Mouse (Mus musculus) heart, embryonic 14.5 days (tissue): ENCODE data around the gene Rexo1. TPM values are rescaled to one million over a fixed set of nuclear protein-coding genes. Genes with fewer than 3 reads are reported as not detected.

Experiments used
- microRNA-seq: library from miRNA; unstranded; fragments of <30 nt; microRNA quantifications from one replicate; pipeline ENCODE4, GENCODE M21; 2016
- polyA plus RNA-seq: library from polyadenylated mRNA; unstranded; fragments of >200 nt; fragmentation: Nextera tagmentation; extraction: Ambion mirVana; gene quantifications from 2 replicates; pipeline ENCODE4 v1.2.1, GENCODE M21; 2014

Gene Rexo1
- polyA plus RNA-seq, 1 experiment from 2014 or later = 17.0 TPM

Small RNAs within 50 kb of the gene (microRNA-seq; reads per million reads assigned to microRNA genes)
- not detected for gene Mir6912

Other genes with a start within 250 kb of the Rexo1 start
- gene 2310011J03Rik, start 241.0 kb downstream of the Rexo1 start, polyA plus RNA-seq = 28.9 and 30.8 TPM in 2 replicates
- gene Pcsk4, start 232.1 kb downstream of the Rexo1 start, polyA plus RNA-seq = 1.4 TPM in 2 replicates
- gene Reep6, start 231.6 kb downstream of the Rexo1 start, polyA plus RNA-seq = 1.4 and 1.6 TPM in 2 replicates
- gene Adamtsl5, start 213.1 kb downstream of the Rexo1 start, polyA plus RNA-seq = 6.8 and 7.8 TPM in 2 replicates
- gene Plk5, start 205.1 kb downstream of the Rexo1 start, polyA plus RNA-seq = not detected in 2 replicates
- 3.9 and 6.3 TPM in 2 replicates for gene Mex3d, start 173.9 kb downstream of the Rexo1 start, polyA plus RNA-seq
- gene Mbd3, start 162.0 kb downstream of the Rexo1 start, polyA plus RNA-seq = 116 and 125 TPM in 2 replicates
- 2,007 and 2,169 TPM in 2 replicates for gene Uqcr11, start 154.7 kb downstream of the Rexo1 start, polyA plus RNA-seq
- 48.6 and 54.0 TPM in 2 replicates for gene Tcf3, start 127.9 kb downstream of the Rexo1 start, polyA plus RNA-seq
- not detected in 2 replicates for gene Onecut3, start 66.7 kb downstream of the Rexo1 start, polyA plus RNA-seq
- 0.08 and 0.09 TPM in 2 replicates for gene Atp8b3, start 22.4 kb downstream of the Rexo1 start, polyA plus RNA-seq
- 3.5 and 5.0 TPM in 2 replicates for gene Klf16, start 15.8 kb upstream of the Rexo1 start, polyA plus RNA-seq
- 119 and 141 TPM in 2 replicates for gene Abhd17a, start 28.8 kb upstream of the Rexo1 start, polyA plus RNA-seq
- 65.9 and 67.1 TPM in 2 replicates for gene Scamp4, start 41.3 kb upstream of the Rexo1 start, polyA plus RNA-seq
- 2.6 and 3.6 TPM in 2 replicates for gene Adat3, start 41.3 kb upstream of the Rexo1 start, polyA plus RNA-seq
- gene Gm49322, start 44.5 kb upstream of the Rexo1 start, polyA plus RNA-seq = 0.88 and 1.4 TPM in 2 replicates
- gene Csnk1g2, start 61.3 kb upstream of the Rexo1 start, polyA plus RNA-seq = 64.8 and 65.0 TPM in 2 replicates
- gene Btbd2, start 95.5 kb upstream of the Rexo1 start, polyA plus RNA-seq = 49.4 and 53.8 TPM in 2 replicates
- gene Mknk2, start 116.6 kb upstream of the Rexo1 start, polyA plus RNA-seq = 69.5 and 82.7 TPM in 2 replicates
- gene Mob3a, start 140.4 kb upstream of the Rexo1 start, polyA plus RNA-seq = 19.1 and 22.3 TPM in 2 replicates
- gene Izumo4, start 140.6 kb upstream of the Rexo1 start, polyA plus RNA-seq = 3.5 and 7.0 TPM in 2 replicates
- 45.0 and 54.5 TPM in 2 replicates for gene Ap3d1, start 180.7 kb upstream of the Rexo1 start, polyA plus RNA-seq
- gene Dot1l, start 193.6 kb upstream of the Rexo1 start, polyA plus RNA-seq = 26.5 and 28.2 TPM in 2 replicates
- 49.2 and 51.0 TPM in 2 replicates for gene Sf3a2, start 236.6 kb upstream of the Rexo1 start, polyA plus RNA-seq
- 71.1 and 75.4 TPM in 2 replicates for gene Plekhj1, start 237.1 kb upstream of the Rexo1 start, polyA plus RNA-seq
- 0.12 TPM in 1 of 2 replicates, not detected in the other for gene Amh, start 243.7 kb upstream of the Rexo1 start, polyA plus RNA-seq